Mouse (Mus musculus): Measurements from ENCODE around the gene Swi5. TPM values are rescaled to one million over a fixed set of nuclear protein-coding genes. Genes with fewer than 3 reads are reported as not detected.
"Not testable (repeated sequence)": the region's sequence is repeated elsewhere in the genome, so short reads cannot be mapped to it uniquely, and the experiment has no call there.

The Swi5 gene
- total RNA-seq, 1 experiment from 2014 or later, result 365 TPM

GRCm38 (mm10) chr2:32315751-32316150 lies 27.9 kb upstream of the Swi5 start:
- ATAC-seq (replicated peaks in 1 of 2; ENCODE audit: insufficient read depth in 1 of 2, low FRiP score in 2 of 2, low TSS enrichment in 1 of 2, low read depth in 1 of 2, poor library complexity in 2 of 2, severe bottlenecking in 2 of 2), result no peak

- no peak for ATAC-seq (replicated peaks in 1 of 2; ENCODE audit: insufficient read depth in 1 of 2, low FRiP score in 2 of 2, low TSS enrichment in 1 of 2, low read depth in 1 of 2, poor library complexity in 2 of 2, severe bottlenecking in 2 of 2)
Observed at GRCm38 (mm10) chr2:32314831-32315230, 27.0 kb upstream of the Swi5 start.

DNA sequence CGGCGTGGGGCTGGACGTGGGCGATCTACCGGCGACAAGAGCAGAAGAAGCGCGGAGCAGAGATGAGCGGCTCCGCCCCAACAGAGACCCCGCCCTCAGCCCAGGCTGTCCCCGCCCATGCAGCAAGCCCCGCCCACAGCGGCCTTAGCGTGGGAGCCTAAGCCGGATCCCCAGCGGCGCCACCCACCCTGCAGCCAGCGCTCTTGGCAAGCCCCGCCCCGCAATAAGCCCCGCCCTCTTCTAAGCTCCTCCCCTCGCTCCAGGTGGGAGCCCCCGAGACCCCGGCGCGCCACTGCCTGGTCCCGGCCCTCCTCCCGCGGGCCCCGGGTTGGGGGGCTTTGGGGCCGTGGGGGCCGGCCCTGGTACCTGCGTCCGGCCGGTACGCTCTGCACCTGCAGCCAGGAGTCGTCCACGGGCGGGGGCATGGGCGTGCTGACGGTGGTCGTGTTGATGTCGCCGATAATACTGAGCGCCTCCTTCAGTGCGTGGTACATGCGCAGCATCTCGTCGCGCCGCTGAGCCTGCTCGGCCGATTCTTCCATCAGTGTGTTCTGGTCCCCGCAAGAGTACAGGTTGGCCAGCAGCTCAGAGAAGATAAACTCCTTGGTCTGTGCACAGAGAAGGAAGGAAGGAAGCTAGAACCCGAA lies 24.6 kb upstream of the Swi5 start:
- peak; percentile 66 to 90 for ATAC-seq (replicated peaks in 1 of 2; ENCODE audit: insufficient read depth in 1 of 2, low FRiP score in 2 of 2, low TSS enrichment in 1 of 2, low read depth in 1 of 2, poor library complexity in 2 of 2, severe bottlenecking in 2 of 2)

DNA sequence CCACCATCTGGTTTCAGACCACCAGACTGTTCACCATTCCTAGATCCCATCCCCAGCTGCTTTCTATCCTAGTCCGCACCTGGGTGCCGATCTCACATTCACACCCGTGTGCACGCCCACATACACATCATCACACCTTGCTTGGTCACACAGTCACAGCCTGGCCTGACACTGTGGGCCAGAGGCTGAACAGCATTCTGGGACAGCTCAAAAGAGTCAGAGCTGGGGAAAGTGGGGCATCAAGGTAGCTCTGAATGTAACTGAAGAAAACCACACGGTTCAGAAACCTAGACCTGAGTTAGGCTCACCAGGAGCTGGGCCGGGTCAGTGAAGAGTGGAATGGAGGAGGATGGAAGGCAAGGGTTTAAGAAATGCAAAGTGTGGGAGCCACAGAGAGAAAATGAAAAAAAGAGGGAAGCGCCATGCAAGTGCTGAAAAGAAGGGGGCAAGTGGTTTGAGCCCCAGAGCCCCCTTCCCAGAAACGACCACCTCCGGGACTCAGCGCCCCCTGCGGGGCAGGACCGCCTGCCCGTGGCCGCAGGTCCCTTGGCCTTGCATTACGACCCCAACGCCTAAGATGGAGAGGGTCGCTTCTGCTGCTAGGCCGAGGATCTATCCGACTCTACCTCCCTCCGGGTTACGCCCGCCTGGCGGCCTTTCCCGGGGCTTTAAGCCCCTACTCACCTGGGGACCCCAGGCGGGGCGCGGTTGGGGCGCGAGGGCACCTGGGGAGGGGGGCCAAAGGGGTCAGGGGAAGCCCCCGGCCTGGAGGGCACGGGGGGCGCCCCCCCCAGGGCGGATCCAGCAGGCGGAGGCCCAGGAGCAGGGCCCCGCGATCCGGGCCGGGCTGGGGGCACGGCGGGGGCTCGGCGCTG lies 23.8 kb upstream of the Swi5 start:
- no peak for ATAC-seq (replicated peaks in 1 of 2; ENCODE audit: insufficient read depth in 1 of 2, low FRiP score in 2 of 2, low TSS enrichment in 1 of 2, low read depth in 1 of 2, poor library complexity in 2 of 2, severe bottlenecking in 2 of 2)

GRCm38 (mm10) chr2:32310096-32310845 lies 22.4 kb upstream of the Swi5 start:
- no peak for ATAC-seq (replicated peaks in 1 of 2; ENCODE audit: insufficient read depth in 1 of 2, low FRiP score in 2 of 2, low TSS enrichment in 1 of 2, low read depth in 1 of 2, poor library complexity in 2 of 2, severe bottlenecking in 2 of 2)

DNA sequence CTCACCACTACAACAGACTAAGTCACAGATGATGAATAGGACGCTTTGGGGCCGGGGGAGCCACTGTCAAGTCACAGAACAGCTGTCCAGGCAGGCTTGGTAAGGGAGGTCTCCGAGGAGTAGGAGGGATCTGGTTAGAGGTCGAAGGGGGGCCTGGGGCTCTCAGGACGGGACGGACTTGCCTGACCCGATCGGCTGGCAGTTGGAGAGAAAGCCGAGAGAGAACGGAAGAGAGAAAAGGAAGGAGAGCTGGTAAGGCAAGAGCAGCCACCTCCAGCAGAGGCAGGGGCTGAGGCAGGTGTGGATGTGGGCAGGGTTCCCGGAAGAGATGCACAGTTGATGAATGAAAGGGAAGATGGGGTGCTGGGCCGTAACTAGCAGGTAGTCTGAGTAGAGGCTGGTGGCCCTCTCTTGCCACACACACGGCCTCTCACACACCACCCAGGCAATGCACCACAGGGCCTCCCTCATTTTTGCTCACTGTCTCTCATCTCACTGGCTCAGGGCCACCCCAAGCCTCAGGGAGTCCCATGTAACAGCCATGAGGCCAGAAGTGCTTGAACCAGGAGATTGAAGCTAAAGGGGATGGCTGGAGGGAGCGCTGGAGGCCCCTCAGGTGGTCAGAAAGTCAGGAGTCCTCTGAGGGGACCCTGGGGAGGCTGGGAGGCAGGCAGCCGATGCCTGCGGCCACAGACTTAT lies 21.1 kb upstream of the Swi5 start:
- no peak for ATAC-seq (replicated peaks in 1 of 2; ENCODE audit: insufficient read depth in 1 of 2, low FRiP score in 2 of 2, low TSS enrichment in 1 of 2, low read depth in 1 of 2, poor library complexity in 2 of 2, severe bottlenecking in 2 of 2)

GRCm38 (mm10) chr2:32307941-32308760 lies 20.3 kb upstream of the Swi5 start:
- 0 out of 4 replicates have a peak, but pooled peaks of 1 of the 2 experiments have one; percentile 42 for ATAC-seq (replicated peaks in 1 of 2; ENCODE audit: insufficient read depth in 1 of 2, low FRiP score in 2 of 2, low TSS enrichment in 1 of 2, low read depth in 1 of 2, poor library complexity in 2 of 2, severe bottlenecking in 2 of 2)

- no peak for ATAC-seq (replicated peaks in 1 of 2; ENCODE audit: insufficient read depth in 1 of 2, low FRiP score in 2 of 2, low TSS enrichment in 1 of 2, low read depth in 1 of 2, poor library complexity in 2 of 2, severe bottlenecking in 2 of 2)
Observed at GRCm38 (mm10) chr2:32307247-32307798, 19.4 kb upstream of the Swi5 start.

GRCm38 (mm10) chr2:32306176-32306575 lies 18.3 kb upstream of the Swi5 start:
- no peak for ATAC-seq (replicated peaks in 1 of 2; ENCODE audit: insufficient read depth in 1 of 2, low FRiP score in 2 of 2, low TSS enrichment in 1 of 2, low read depth in 1 of 2, poor library complexity in 2 of 2, severe bottlenecking in 2 of 2)

DNA sequence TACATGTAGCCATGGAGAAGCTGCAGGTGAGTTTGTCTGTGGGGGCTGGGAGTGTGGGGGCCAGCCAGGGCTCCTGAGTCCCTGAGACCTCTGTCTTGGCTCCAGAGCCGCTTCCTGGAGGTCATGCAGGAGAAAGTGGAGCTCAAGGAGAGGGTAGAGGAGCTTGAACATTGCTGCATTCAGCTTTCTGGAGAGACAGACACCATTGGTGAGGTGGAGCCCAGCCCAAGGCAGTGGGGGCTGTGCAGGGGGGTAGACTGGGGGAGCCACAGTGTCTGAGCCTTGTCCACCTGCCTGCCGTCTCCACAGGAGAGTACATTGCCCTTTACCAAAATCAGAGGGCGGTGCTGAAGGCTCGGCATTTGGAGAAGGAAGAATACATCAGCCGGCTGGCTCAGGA lies 17.8 kb upstream of the Swi5 start:
- ATAC-seq (replicated peaks in 1 of 2; ENCODE audit: insufficient read depth in 1 of 2, low FRiP score in 2 of 2, low TSS enrichment in 1 of 2, low read depth in 1 of 2, poor library complexity in 2 of 2, severe bottlenecking in 2 of 2), result no peak

DNA sequence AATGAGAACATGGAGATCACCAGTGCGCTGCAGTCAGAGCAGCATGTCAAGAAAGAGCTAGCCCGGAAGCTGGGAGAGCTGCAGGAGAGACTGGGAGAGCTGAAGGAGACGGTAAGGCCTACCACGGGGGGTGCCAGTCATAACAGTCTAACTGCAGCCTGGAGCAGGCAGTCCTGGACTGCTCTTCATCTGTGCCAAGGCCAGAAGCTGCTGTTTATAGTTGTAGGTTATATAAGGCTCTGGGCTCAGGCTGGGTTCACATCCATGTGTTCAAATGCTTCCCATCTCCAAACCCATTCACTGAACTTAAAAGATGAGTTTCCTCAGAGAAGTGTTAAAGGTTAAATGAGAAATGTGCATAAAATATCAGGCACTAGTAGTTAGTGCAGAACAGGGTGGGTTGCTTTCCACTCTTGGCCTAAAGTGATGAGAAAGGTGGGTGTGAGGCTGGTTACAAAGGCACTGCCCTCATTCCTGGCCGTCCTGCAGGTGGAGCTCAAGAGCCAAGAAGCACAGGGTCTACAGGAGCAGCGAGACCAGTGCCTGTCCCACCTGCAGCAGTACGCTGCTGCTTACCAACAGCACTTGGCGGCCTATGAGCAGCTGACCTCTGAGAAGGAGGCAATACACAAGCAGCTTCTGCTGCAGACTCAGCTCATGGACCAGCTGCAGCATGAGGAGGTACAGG lies 16.4 kb upstream of the Swi5 start:
- ATAC-seq (replicated peaks in 1 of 2; ENCODE audit: insufficient read depth in 1 of 2, low FRiP score in 2 of 2, low TSS enrichment in 1 of 2, low read depth in 1 of 2, poor library complexity in 2 of 2, severe bottlenecking in 2 of 2), result peak; percentile 57 to 59

DNA sequence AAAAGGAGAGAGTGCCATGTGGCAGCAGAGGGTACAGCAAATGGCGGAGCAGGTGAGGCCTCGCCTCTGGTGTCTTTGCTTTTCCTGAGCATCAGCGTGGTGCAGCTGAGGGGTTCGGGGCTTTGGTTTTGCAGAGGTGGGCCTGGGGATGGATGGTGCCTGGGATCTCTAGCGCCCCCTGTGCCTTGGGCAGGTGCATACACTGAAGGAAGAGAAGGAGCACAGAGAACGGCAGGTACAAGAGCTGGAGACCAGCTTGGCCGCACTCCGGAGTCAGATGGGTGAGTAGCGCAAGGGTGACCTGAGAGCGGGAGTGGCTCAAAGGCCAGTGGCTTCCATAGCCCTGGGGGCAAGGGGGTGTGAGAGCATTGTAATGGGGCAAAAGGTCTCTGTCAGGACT lies 15.1 kb upstream of the Swi5 start:
- 0 out of 4 replicates have a peak, but pooled peaks of 1 of the 2 experiments have one; percentile 18 for ATAC-seq (replicated peaks in 1 of 2; ENCODE audit: insufficient read depth in 1 of 2, low FRiP score in 2 of 2, low TSS enrichment in 1 of 2, low read depth in 1 of 2, poor library complexity in 2 of 2, severe bottlenecking in 2 of 2)

GRCm38 (mm10) chr2:32299469-32299868 lies 11.6 kb upstream of the Swi5 start:
- no peak for ATAC-seq (replicated peaks in 1 of 2; ENCODE audit: insufficient read depth in 1 of 2, low FRiP score in 2 of 2, low TSS enrichment in 1 of 2, low read depth in 1 of 2, poor library complexity in 2 of 2, severe bottlenecking in 2 of 2)

DNA sequence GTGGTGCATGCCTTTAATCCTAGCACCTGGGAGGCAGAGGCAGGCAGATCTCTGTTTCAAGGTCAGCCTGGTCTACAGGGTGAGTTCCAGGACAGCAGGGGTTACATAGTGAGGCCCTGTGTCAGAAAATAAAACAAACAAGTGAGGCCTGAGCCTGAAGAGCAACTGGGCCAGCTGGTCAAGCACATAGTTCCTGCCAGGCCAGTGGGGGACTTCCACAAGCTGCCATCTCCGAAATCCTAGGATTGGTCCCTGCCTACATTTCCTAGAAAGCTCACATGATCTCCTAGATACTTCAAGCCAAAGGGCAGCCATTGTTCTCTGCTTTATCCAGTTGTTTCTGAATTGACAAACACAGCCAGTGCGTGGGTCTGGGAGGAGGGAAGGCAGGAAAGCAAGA lies 8.0 kb upstream of the Swi5 start:
- ATAC-seq (replicated peaks in 1 of 2; ENCODE audit: insufficient read depth in 1 of 2, low FRiP score in 2 of 2, low TSS enrichment in 1 of 2, low read depth in 1 of 2, poor library complexity in 2 of 2, severe bottlenecking in 2 of 2), result not testable (repeated sequence)

GRCm38 (mm10) chr2:32295285-32295684 lies 7.4 kb upstream of the Swi5 start:
- ATAC-seq (replicated peaks in 1 of 2; ENCODE audit: insufficient read depth in 1 of 2, low FRiP score in 2 of 2, low TSS enrichment in 1 of 2, low read depth in 1 of 2, poor library complexity in 2 of 2, severe bottlenecking in 2 of 2), result no peak

DNA sequence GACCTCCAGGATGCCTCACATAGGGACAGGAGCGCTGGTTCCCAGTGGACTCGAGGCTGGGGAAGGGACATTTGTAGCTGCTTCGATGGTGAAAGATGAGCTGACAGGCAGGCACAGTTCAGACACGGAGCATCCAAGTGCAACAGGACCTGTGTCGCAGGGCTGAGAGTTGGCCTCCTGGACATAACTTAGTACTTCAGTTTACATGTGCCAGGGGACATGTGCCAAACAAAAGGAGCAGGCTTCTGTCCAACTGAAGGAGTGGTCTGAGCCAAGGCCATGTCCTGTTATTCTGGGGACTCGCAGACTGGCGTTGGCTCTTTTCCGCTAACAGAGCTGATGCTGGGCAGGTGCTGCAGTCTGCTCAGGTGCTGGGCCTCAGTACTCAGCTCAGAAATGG lies 6.5 kb upstream of the Swi5 start:
- ATAC-seq (replicated peaks in 1 of 2; ENCODE audit: insufficient read depth in 1 of 2, low FRiP score in 2 of 2, low TSS enrichment in 1 of 2, low read depth in 1 of 2, poor library complexity in 2 of 2, severe bottlenecking in 2 of 2), result no peak

Data from hematopoietic stem cell, adult 5-6 weeks (primary cell).